Mouse (Mus musculus) heart, adult 2 months (tissue): ENCODE results near the gene Fos. TPM values are rescaled to one million over a fixed set of nuclear protein-coding genes. Genes with fewer than 3 reads are reported as not detected.
A peak's percentile ranks its signal among the peaks of the same experiment; 100 is the strongest.

ENCODE experiments used
- DNase-seq, 2 experiments: peaks; one replicate each; pipeline ENCODE4 v3.0.0; 2021
- H3K27ac ChIP-seq: fragments of 200-600 bp; 2 replicates; pipeline ENCODE4 v1.8.1; 2022
- H3K27me3 ChIP-seq: fragments of 200-500 bp; 2 replicates; pipeline ENCODE4 v1.6.1; 2012; ENCODE audit warnings: mild to moderate bottlenecking, low read length, inconsistent platforms, mixed read lengths; ENCODE audit not compliant: control insufficient read depth, insufficient read depth
- H3K36me3 ChIP-seq: fragments of 200-500 bp; 2 replicates; pipeline ENCODE4 v1.6.1; 2012; ENCODE audit warnings: low read length, inconsistent platforms; ENCODE audit not compliant: control insufficient read depth, insufficient read depth
- H3K4me1 ChIP-seq: fragments of 200-500 bp; 2 replicates; pipeline ENCODE4 v1.6.1; 2011; ENCODE audit warnings: low read length; ENCODE audit not compliant: control insufficient read depth, insufficient read depth
- H3K4me3 ChIP-seq: fragments of 200-600 bp; 2 replicates; pipeline ENCODE4 v1.8.1; 2022
- H3K79me2 ChIP-seq: fragments of 200-500 bp; replicated peaks from 2 replicates; pipeline ENCODE4 v1.6.1; 2012; ENCODE audit warnings: mild to moderate bottlenecking, inconsistent platforms, low read length, moderate library complexity, mixed read lengths; ENCODE audit not compliant: control insufficient read depth, insufficient read depth
- H3K9ac ChIP-seq: fragments of 200-500 bp; 2 replicates; pipeline ENCODE4 v1.6.1; 2012; ENCODE audit warnings: low read depth, mild to moderate bottlenecking, control low read depth, inconsistent platforms, low read length, mixed read lengths
- CTCF ChIP-seq: fragments of 200-600 bp; IDR thresholded peaks from 2 replicates; pipeline ENCODE4 v1.8.1; 2022; ENCODE audit warnings: antibody characterized with exemption, mild to moderate bottlenecking, moderate library complexity
- EP300 ChIP-seq: fragments of 200-500 bp; IDR thresholded peaks from 2 replicates; pipeline ENCODE4 v1.6.1; 2011; ENCODE audit warnings: low read depth, low read length, control low read depth; ENCODE audit not compliant: insufficient read depth
- POLR2A ChIP-seq: fragments of 200-500 bp; IDR thresholded peaks from 2 replicates; pipeline ENCODE4 v1.6.1; 2011; ENCODE audit warnings: mild to moderate bottlenecking, low read depth, low read length, control low read depth; ENCODE audit not compliant: insufficient read depth
- WGBS: fragments of 180-500 bp; shearing (Covaris S2); methylation state at CpG from one replicate; pipeline ENCODE4 v1.1.7; 2018; 5-methylcytosine and 5-hydroxymethylcytosine counted together
- intact Hi-C: fragments of 180-260 bp; cut with DNase I; formaldehyde crosslinking; loops from one replicate; pipeline ENCODE4 v1.15.1; 2025
- polyA plus RNA-seq: library from polyadenylated mRNA; depleted of rRNA; stranded (reverse); fragments of >200 nt; gene quantifications from 2 replicates; pipeline ENCODE4 v1.2.3, GENCODE M21; 2012
- total RNA-seq, 2 experiments: library from RNA; stranded (reverse); gene quantifications; 2 replicates each; pipeline ENCODE4 v1.2.3; 2021

The Fos gene
- total and polyA plus RNA-seq, 3 experiments: 3.0 to 9.1 (median 5.7) TPM

DNA sequence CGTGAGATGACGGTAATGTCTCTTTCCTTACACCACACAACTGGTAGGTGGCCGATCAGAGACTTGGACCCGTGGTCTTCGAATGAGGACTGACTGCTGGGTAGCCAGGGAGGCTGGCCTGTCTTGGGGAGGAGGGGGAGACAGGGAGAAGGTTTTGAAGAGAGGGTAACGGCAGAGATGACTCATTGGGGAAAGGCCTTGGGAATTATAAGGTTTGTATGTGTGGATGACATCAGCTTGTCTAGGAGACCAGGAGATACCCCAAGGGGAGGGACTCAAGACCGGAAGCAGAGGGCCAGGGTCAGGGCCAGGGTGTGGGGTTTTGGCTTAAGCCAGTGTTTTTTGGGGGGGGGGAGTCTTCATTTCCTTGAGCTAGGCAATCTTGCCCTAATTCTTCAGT lies 22.6 kb downstream of the Fos start:
- H3K4me3 ChIP-seq: no peak overlapping the region
- no peaks in the 10 kb centered on the region for H3K79me2 ChIP-seq
- TF ChIP-seq CTCF (no peak), EP300 (no peak), POLR2A (no peak)
- WGBS: 67% methylated on average over 7 of the region's 7 CpGs
- H3K4me1 ChIP-seq: 0 out of 2 replicates have a peak, but pooled peaks cover 1% of the 10 kb centered on the region
- H3K9ac ChIP-seq: no peak overlapping the region
- no peaks in the 10 kb centered on the region for H3K36me3 ChIP-seq
- H3K27ac ChIP-seq: no peak overlapping the region
- H3K27me3 ChIP-seq: no peaks in the 10 kb centered on the region
- no peak for DNase-seq
- intact Hi-C loops: loop anchor here (1.0 kb wide), 1 partner anchor 167 kb away; no protein-coding TSS in a partner anchor

DNA sequence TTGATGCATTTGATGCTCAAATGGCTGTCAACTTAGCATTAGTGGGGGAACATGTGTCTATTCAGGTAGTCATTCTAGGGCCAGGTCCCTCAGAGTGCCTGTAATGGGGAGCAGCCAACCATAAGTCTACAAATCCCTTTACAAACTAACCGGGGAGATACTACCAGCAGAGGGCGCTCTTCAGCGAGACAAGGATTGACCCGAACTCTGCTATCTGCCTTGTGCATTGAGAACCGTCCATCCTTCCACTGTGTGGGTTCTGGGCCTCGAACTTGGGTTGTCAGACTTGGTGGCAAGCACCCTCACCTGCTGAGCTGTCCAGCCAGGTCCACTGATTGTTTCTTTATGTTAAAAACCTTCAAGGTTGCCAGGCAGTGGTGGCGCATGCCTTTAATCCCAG lies 23.1 kb downstream of the Fos start:
- Histone ChIP-seq H3K27me3 (no peaks in the 10 kb centered on the region), H3K36me3 (no peaks in the 10 kb centered on the region), H3K4me1 (0 out of 2 replicates have a peak, but pooled peaks cover 1% of the 10 kb centered on the region), H3K4me3 (no peak overlapping the region), H3K27ac (no peak overlapping the region), H3K9ac (no peak overlapping the region), H3K79me2 (no peaks in the 10 kb centered on the region)
- WGBS: 18% methylated on average over 7 of the region's 7 CpGs
- intact Hi-C loops: loop anchor here (1.0 kb wide), 1 partner anchor 167 kb away; no protein-coding TSS in a partner anchor
- DNase-seq: peak; percentile 61 to 71
- TF ChIP-seq POLR2A: no peak
- peak; percentile 50; the same call in 1 of the 2 replicates for TF ChIP-seq EP300
- peak; percentile 90 for TF ChIP-seq CTCF

DNA sequence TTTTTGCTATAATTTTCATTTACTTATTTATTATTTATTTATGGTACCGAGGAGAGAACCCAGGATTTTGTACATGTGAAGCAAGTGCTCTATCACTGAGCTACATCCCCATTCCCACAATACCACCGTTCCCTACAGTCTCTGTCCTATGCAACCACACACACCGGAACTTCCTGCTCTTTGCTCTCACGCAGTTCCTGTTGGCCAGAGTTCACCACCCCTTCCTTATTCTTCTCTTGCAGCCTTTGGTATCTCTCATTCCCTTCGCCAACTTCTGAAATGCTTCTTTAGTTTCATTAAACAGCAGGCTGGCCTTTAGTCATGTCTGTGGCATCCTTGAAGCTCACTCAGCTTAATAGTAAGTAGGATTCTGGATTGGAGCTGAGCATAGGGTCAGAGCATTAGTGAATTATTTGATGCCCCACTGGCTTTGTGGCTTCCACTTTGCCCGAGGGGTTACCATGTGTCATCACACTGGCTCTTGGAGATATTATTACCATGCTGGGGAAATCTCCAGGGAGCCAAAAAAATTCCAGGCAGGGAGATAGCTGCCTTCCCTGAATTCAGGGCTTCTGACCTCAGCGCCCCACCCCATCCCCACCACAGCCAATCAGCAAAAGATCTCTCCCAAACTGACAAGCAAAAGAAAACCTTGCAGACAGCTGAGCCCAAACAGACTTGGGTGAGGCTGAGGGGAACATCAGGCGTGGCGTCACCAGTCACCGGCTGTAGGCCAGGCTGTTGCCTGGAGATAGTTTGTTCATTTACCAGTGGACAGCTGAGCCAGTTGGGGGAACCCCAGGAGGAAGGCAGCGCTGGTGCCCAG lies 23.8 kb downstream of the Fos start:
- intact Hi-C loops: no loop called here

GRCm38 (mm10) chr12:85499001-85499400 lies 25.3 kb downstream of the Fos start:
- Histone ChIP-seq H3K4me3 (no peak overlapping the region), H3K79me2 (no peaks in the 10 kb centered on the region), H3K36me3 (no peaks in the 10 kb centered on the region), H3K27me3 (no peaks in the 10 kb centered on the region), H3K9ac (no peak overlapping the region), H3K4me1 (no peaks in the 10 kb centered on the region), H3K27ac (no peak overlapping the region)
- 80% methylated on average over 8 of the region's 8 CpGs for WGBS
- no peak for TF ChIP-seq POLR2A
- no peak for TF ChIP-seq CTCF
- no peak for TF ChIP-seq EP300
- intact Hi-C loops: no loop called here
- DNase-seq: no peak

More for the DNA sequence above, 23.8 kb downstream of the Fos start:
- no peak overlapping the region for H3K4me3 ChIP-seq
- no peaks in the 10 kb centered on the region for H3K27me3 ChIP-seq
- H3K79me2 ChIP-seq: no peaks in the 10 kb centered on the region
- peak; percentile 65 to 74 for DNase-seq
- TF ChIP-seq EP300: no peak
- H3K27ac ChIP-seq: peak overlapping the region; percentile 39
- 45% methylated on average over 11 of the region's 11 CpGs for WGBS
- H3K9ac ChIP-seq: no peak overlapping the region
- no peaks in the 10 kb centered on the region for H3K4me1 ChIP-seq
- H3K36me3 ChIP-seq: no peaks in the 10 kb centered on the region

DNA sequence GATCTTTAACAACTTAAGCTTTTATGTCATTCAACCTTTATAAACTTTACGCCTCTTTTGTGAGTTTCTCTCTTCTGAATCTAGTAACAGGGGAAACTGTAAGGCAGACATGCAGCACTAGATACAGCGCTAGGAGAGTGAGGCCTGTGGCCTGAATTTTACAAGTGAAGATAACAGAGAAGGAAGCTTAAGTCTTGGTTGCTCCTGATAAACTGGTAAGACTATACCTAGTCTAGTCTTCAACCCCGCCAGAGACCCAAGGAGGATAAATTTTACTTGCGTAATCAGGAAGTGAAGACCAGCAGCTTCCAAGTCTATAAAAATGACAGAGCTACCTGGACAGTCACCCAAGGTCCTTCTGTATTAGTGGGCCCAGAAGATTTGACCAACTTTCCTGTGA lies 29.0 kb downstream of the Fos start:
- Histone ChIP-seq H3K4me3 (no peak overlapping the region), H3K36me3 (no peaks in the 10 kb centered on the region), H3K27me3 (no peaks in the 10 kb centered on the region), H3K4me1 (no peaks in the 10 kb centered on the region), H3K27ac (no peak overlapping the region), H3K79me2 (no peaks in the 10 kb centered on the region), H3K9ac (no peak overlapping the region)
- WGBS: 89% methylated on average over 4 of the region's 4 CpGs
- intact Hi-C loops: no loop called here
- TF ChIP-seq EP300 (no peak), POLR2A (no peak), CTCF (no peak)
- DNase-seq: no peak

DNA sequence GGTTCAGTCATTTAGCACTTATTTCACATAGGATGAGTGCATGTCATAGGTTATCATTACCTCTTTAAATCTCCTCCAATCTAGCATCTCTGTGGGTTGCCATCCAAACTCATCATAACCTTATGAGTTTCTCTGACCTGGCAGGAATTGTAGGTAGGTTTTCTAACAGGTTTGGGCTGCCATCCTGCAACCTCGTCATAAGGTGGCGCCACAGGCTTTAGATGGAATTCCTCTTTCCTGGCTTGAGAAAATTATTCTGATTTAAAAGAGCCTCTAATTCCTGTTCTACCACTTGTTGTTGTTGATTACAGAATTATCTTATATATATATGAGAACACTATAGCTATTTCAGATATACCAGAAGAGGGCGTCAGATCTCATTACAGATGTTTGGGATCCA lies 34.5 kb downstream of the Fos start:
- Histone ChIP-seq H3K9ac (no peak overlapping the region), H3K4me3 (no peak overlapping the region), H3K27ac (no peak overlapping the region), H3K36me3 (no peaks in the 10 kb centered on the region), H3K79me2 (no peaks in the 10 kb centered on the region), H3K27me3 (no peaks in the 10 kb centered on the region), H3K4me1 (no peaks in the 10 kb centered on the region)
- WGBS: 18% methylated on average over 3 of the region's 3 CpGs
- TF ChIP-seq EP300 (0 out of 2 replicates have a peak, but pooled peaks have one; percentile 25), CTCF (peak; percentile 96), POLR2A (no peak)
- intact Hi-C loops: loop anchor here (1.0 to 5.0 kb wide), 3 partner anchors 139 to 221 kb away; no protein-coding TSS in a partner anchor
- DNase-seq: peak in 1 of 2 experiments; percentile 62
